Mouse (Mus musculus) erythroblast, embryonic 14.5 days (primary cell): Measurements from ENCODE around the gene Fam78a. TPM values are rescaled to one million over a fixed set of nuclear protein-coding genes. Genes with fewer than 3 reads are reported as not detected.

Source experiments
- H3K27me3 ChIP-seq: 2 replicates; pipeline ENCODE4 v1.6.1; 2012; ENCODE audit warnings: inconsistent platforms; ENCODE audit not compliant: control insufficient read depth
- H3K36me3 ChIP-seq: 2 replicates; pipeline ENCODE4 v1.6.1; 2012; ENCODE audit warnings: mild to moderate bottlenecking, inconsistent platforms; ENCODE audit not compliant: control insufficient read depth
- H3K4me1 ChIP-seq: 2 replicates; pipeline ENCODE4 v1.6.1; 2012; ENCODE audit warnings: inconsistent platforms; ENCODE audit not compliant: control insufficient read depth
- H3K4me3 ChIP-seq: replicated peaks from 2 replicates; pipeline ENCODE3; 2012; ENCODE audit warnings: moderate library complexity, mild to moderate bottlenecking, inconsistent platforms
- H3K9me3 ChIP-seq: 2 replicates; pipeline ENCODE4 v1.6.1; 2012; ENCODE audit warnings: low read length, inconsistent platforms, mixed read lengths; ENCODE audit not compliant: control insufficient read depth
- GATA1 ChIP-seq: IDR thresholded peaks from 2 replicates; pipeline ENCODE4 v1.6.1; 2012; ENCODE audit warnings: low read length, inconsistent platforms, mixed read lengths
- TAL1 ChIP-seq: IDR thresholded peaks from 3 replicates; pipeline ENCODE4 v1.6.1; 2012; ENCODE audit warnings: low read length, inconsistent platforms, mixed read lengths
- polyA plus RNA-seq: library from polyadenylated mRNA; stranded (reverse); fragments of >175 nt; gene quantifications from 2 replicates; pipeline ENCODE4 v1.2.3, GENCODE M21; 2012

The Fam78a gene
- polyA plus RNA-seq, 1 experiment = 12.5 TPM

- H3K9me3 ChIP-seq = no peaks in the 10 kb centered on the region
- H3K27me3 ChIP-seq = no peaks in the 10 kb centered on the region
- no peak for TF ChIP-seq TAL1
- TF ChIP-seq GATA1 = no peak
- peaks cover 86% of the 10 kb centered on the region for H3K4me1 ChIP-seq
- no peak overlapping the region for H3K4me3 ChIP-seq
- H3K36me3 ChIP-seq = peaks cover 96% of the 10 kb centered on the region
These were observed 19.3 kb downstream of the Fam78a start for GRCm38 (mm10) chr2:32065371-32065791.

GRCm38 (mm10) chr2:32064913-32065312, 19.7 kb downstream of the Fam78a start:
- H3K9me3 ChIP-seq = no peaks in the 10 kb centered on the region
- no peak overlapping the region for H3K4me3 ChIP-seq
- H3K27me3 ChIP-seq = no peaks in the 10 kb centered on the region
- H3K36me3 ChIP-seq = peaks cover 91% of the 10 kb centered on the region
- H3K4me1 ChIP-seq = peaks cover 91% of the 10 kb centered on the region
- TF ChIP-seq GATA1 (no peak), TAL1 (no peak)

- no peaks in the 10 kb centered on the region for H3K9me3 ChIP-seq
- H3K4me3 ChIP-seq = no peak overlapping the region
- H3K4me1 ChIP-seq = peaks cover 96% of the 10 kb centered on the region
- no peaks in the 10 kb centered on the region for H3K27me3 ChIP-seq
- TF ChIP-seq GATA1 = no peak
- no peak for TF ChIP-seq TAL1
- peaks cover 85% of the 10 kb centered on the region for H3K36me3 ChIP-seq
These were observed 21.1 kb downstream of the Fam78a start for GRCm38 (mm10) chr2:32063451-32064151.

- no peak for TF ChIP-seq TAL1
- TF ChIP-seq GATA1 = no peak
- Histone ChIP-seq H3K27me3 (no peaks in the 10 kb centered on the region), H3K4me3 (no peak overlapping the region)
These were observed 21.8 kb downstream of the Fam78a start for GRCm38 (mm10) chr2:32062626-32063410.

GRCm38 (mm10) chr2:32061722-32062505, 22.7 kb downstream of the Fam78a start:
- Histone ChIP-seq H3K36me3 (peaks cover 75% of the 10 kb centered on the region), H3K4me3 (peak overlapping the region; percentile 29), H3K9me3 (no peaks in the 10 kb centered on the region), H3K27me3 (no peaks in the 10 kb centered on the region), H3K4me1 (peaks cover 97% of the 10 kb centered on the region)
- TF ChIP-seq GATA1 = 0 out of 2 replicates have a peak, but pooled peaks have one; percentile 18
- 0 out of 3 replicates have a peak, but pooled peaks have one; percentile 22 for TF ChIP-seq TAL1

More at GRCm38 (mm10) chr2:32062626-32063410, 21.8 kb downstream of the Fam78a start:
- Histone ChIP-seq H3K4me1 (peaks cover 95% of the 10 kb centered on the region), H3K36me3 (peaks cover 83% of the 10 kb centered on the region), H3K9me3 (no peaks in the 10 kb centered on the region)

GRCm38 (mm10) chr2:32061189-32061588, 23.5 kb downstream of the Fam78a start:
- Histone ChIP-seq H3K9me3 (no peaks in the 10 kb centered on the region), H3K4me3 (peak overlapping the region; percentile 17), H3K27me3 (no peaks in the 10 kb centered on the region), H3K4me1 (peaks cover 97% of the 10 kb centered on the region), H3K36me3 (peaks cover 70% of the 10 kb centered on the region)
- TF ChIP-seq TAL1 = peak; percentile 63
- TF ChIP-seq GATA1 = peak; percentile 46; the same call in 1 of the 2 replicates

GRCm38 (mm10) chr2:32060228-32060805, 24.3 kb downstream of the Fam78a start:
- TF ChIP-seq TAL1 (no peak), GATA1 (no peak)
- peaks cover 94% of the 10 kb centered on the region for H3K4me1 ChIP-seq

GRCm38 (mm10) chr2:32059613-32060012, 25.0 kb downstream of the Fam78a start:
- Histone ChIP-seq H3K27me3 (no peaks in the 10 kb centered on the region), H3K4me3 (no peak overlapping the region), H3K9me3 (no peaks in the 10 kb centered on the region), H3K36me3 (peaks cover 56% of the 10 kb centered on the region), H3K4me1 (peaks cover 94% of the 10 kb centered on the region)
- no peak for TF ChIP-seq GATA1

More at GRCm38 (mm10) chr2:32060228-32060805, 24.3 kb downstream of the Fam78a start:
- H3K9me3 ChIP-seq = no peaks in the 10 kb centered on the region
- peaks cover 61% of the 10 kb centered on the region for H3K36me3 ChIP-seq
- H3K27me3 ChIP-seq = no peaks in the 10 kb centered on the region
- no peak overlapping the region for H3K4me3 ChIP-seq
